Mouse (Mus musculus) embryonic stem cell, embryonic (primary cell): ENCODE measurements around the gene Lin54.
"Not testable (repeated sequence)": the region's sequence is repeated elsewhere in the genome, so short reads cannot be mapped to it uniquely, and the experiment has no call there.

Experiments
- CTCF ChIA-PET, 4 experiments: fragments of 300-600 bp in 2 of 4; fragments of 350-600 bp in 2 of 4; sonication (Branson Sonifier 250); formaldehyde crosslinking; loops; one replicate each; lab custom pipeline; 2022; ENCODE audit warnings: inconsistent platforms in 2 of 4; lab: Charles Lee
- POLR2A ChIA-PET, 4 experiments: fragments of 300-600 bp in 2 of 4; fragments of 350-600 bp in 2 of 4; sonication (Branson Sonifier 250); formaldehyde crosslinking; loops; one replicate each; lab custom pipeline; 2022; ENCODE audit warnings: antibody characterized with exemption in 4 of 4, inconsistent platforms in 1 of 4; lab: Charles Lee

The Lin54 gene

DNA sequence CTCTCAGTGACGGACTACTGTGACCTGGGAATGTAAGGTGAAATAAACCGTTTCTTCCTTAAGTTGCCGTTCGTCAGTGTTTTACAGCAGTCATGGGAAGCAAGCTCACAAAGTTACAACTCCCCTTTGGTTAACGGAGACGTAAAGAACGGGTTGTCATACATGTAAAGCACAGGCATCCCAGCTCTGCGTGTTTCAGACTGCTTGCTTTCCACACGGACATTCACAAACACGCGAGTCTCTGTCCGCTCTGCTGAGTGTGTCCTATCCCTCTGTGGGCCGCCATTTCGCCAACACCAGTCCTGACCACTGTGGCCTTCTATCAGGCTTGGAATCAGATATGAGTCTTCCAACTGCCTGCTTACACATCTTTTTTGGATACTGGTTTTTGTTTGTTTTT is 61.6 kb downstream of the Lin54 start:
- ChIA-PET POLR2A (interaction anchor here in 3 of 4 experiments (0.7 to 13.4 kb wide), 8 partner anchors 9 to 51 kb away, joined by 3 to 165 read pairs (median 4); no protein-coding TSS in a partner anchor), CTCF (interaction anchor here in 1 of 4 experiments (1.6 kb wide), 1 partner anchor 37 kb away, joined by 3 read pairs; no protein-coding TSS in a partner anchor)

- CTCF ChIA-PET, result interaction anchor here in 1 of 4 experiments (0.7 to 1.6 kb wide), 3 partner anchors 34 to 64 kb away, joined by 3 to 4 read pairs (median 3); no protein-coding TSS in a partner anchor
- POLR2A ChIA-PET, result interaction anchor here in 3 of 4 experiments (0.6 to 13.4 kb wide), 11 partner anchors 8 to 80 kb away, joined by 3 to 165 read pairs (median 3); partner anchors contain the start of gene Cops4 (in 1 of the 3)
These were observed 62.5 kb downstream of the Lin54 start for GRCm38 (mm10) chr5:100437917-100438316.

GRCm38 (mm10) chr5:100437086-100437485 is 63.4 kb downstream of the Lin54 start:
- ChIA-PET CTCF (interaction anchor here (0.6 to 1.6 kb wide), 11 partner anchors 9 to 44 kb away, joined by 3 to 5 read pairs (median 3); no protein-coding TSS in a partner anchor), POLR2A (interaction anchor here in 3 of 4 experiments (0.7 to 13.4 kb wide), 14 partner anchors 8 to 371 kb away, joined by 3 to 165 read pairs (median 4); partner anchors contain the start of gene Cops4 (in 1 of the 3))

DNA sequence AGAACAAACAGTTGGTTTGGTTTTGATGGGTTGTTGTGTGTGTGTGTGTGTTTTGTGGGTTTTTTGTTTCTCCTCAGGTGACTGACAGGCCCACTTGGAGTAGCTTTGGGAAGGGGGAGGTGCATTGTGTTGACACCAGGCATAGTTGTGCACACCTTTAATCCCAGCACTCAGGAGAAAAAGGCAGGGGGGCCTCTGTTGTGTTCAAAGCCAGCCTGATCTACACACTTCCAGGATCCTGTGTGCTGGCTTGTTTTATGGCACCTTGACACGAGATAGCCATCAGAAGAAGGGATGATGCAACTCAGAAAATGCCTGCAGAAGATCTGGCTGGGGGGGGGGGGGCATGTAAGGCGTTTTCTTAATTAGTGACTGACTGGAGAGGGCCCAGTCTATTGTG is 69.5 kb downstream of the Lin54 start:
- CTCF ChIA-PET, result interaction anchor here in 1 of 4 experiments (1.7 kb wide), 1 partner anchor 45 kb away, joined by 5 read pairs; no protein-coding TSS in a partner anchor
- POLR2A ChIA-PET, result interaction anchor here in 3 of 4 experiments (0.9 to 11.5 kb wide), 16 partner anchors 8 to 392 kb away, joined by 4 to 404 read pairs (median 27); partner anchors contain the start of genes Sec31a (in 2 of the 3) and Cops4 (in 1 of the 3)

GRCm38 (mm10) chr5:100430076-100430390 is 70.4 kb downstream of the Lin54 start:
- CTCF ChIA-PET, result interaction anchor here in 3 of 4 experiments (1.0 to 1.7 kb wide), 4 partner anchors 46 to 88 kb away, joined by 3 to 7 read pairs (median 4); partner anchors contain the start of gene Cops4 (in 1 of the 3)
- POLR2A ChIA-PET, result interaction anchor here (0.6 to 11.5 kb wide), 128 partner anchors 8 to 1182 kb away, joined by 3 to 404 read pairs (median 5); partner anchors contain the start of genes Cops4 (in 4 of the 4), Sec31a (in 3 of the 4), Helq (in 2 of the 4) and Mrps18c (in 2 of the 4)

GRCm38 (mm10) chr5:100429344-100430075 is 70.9 kb downstream of the Lin54 start:
- CTCF ChIA-PET, result interaction anchor here in 3 of 4 experiments (1.0 to 1.7 kb wide), 4 partner anchors 47 to 89 kb away, joined by 3 to 7 read pairs (median 4); partner anchors contain the start of gene Cops4 (in 1 of the 3)
- POLR2A ChIA-PET, result interaction anchor here (0.5 to 11.5 kb wide), 142 partner anchors 8 to 1181 kb away, joined by 3 to 404 read pairs (median 5); partner anchors contain the start of genes Cops4 (in 4 of the 4), Sec31a (in 3 of the 4), Coq2 (in 2 of the 4) and Enoph1 (in 2 of the 4)

GRCm38 (mm10) chr5:100428734-100429343 is 71.6 kb downstream of the Lin54 start:
- POLR2A ChIA-PET, result interaction anchor here (0.5 to 11.5 kb wide), 119 partner anchors 9 to 496 kb away, joined by 3 to 404 read pairs (median 5); partner anchors contain the start of genes Cops4 (in 4 of the 4), Sec31a (in 3 of the 4), Coq2 (in 2 of the 4) and Enoph1 (in 2 of the 4)
- CTCF ChIA-PET, result interaction anchor here in 2 of 4 experiments (1.0 to 1.7 kb wide), 2 partner anchors 47 to 90 kb away, joined by 3 read pairs; partner anchors contain the start of gene Cops4 (in 1 of the 2)

- POLR2A ChIA-PET, result interaction anchor here (0.5 to 11.5 kb wide), 68 partner anchors 8 to 484 kb away, joined by 3 to 404 read pairs (median 6); partner anchors contain the start of genes Cops4 (in 4 of the 4), Sec31a (in 3 of the 4), Coq2 (in 2 of the 4) and Enoph1 (in 2 of the 4)
- CTCF ChIA-PET, result interaction anchor here in 1 of 4 experiments (0.5 kb wide), 1 partner anchor 655 kb away, joined by 3 read pairs; no protein-coding TSS in a partner anchor
These were observed 72.3 kb downstream of the Lin54 start for GRCm38 (mm10) chr5:100428031-100428733.

GRCm38 (mm10) chr5:100427276-100427675 is 73.2 kb downstream of the Lin54 start:
- CTCF ChIA-PET, result interaction anchor here in 1 of 4 experiments (0.5 kb wide), 1 partner anchor 654 kb away, joined by 3 read pairs; no protein-coding TSS in a partner anchor
- POLR2A ChIA-PET, result interaction anchor here (1.2 to 11.5 kb wide), 17 partner anchors 7 to 311 kb away, joined by 3 to 404 read pairs (median 26); partner anchors contain the start of genes Sec31a (in 3 of the 4) and Cops4 (in 2 of the 4)

GRCm38 (mm10) chr5:100425823-100426222 is 74.6 kb downstream of the Lin54 start:
- CTCF ChIA-PET, result not testable (repeated sequence)
- POLR2A ChIA-PET, result interaction anchor here (0.9 to 11.5 kb wide), 15 partner anchors 7 to 340 kb away, joined by 3 to 404 read pairs (median 5); partner anchors contain the start of genes Sec31a (in 4 of the 4) and Cops4 (in 2 of the 4)

DNA sequence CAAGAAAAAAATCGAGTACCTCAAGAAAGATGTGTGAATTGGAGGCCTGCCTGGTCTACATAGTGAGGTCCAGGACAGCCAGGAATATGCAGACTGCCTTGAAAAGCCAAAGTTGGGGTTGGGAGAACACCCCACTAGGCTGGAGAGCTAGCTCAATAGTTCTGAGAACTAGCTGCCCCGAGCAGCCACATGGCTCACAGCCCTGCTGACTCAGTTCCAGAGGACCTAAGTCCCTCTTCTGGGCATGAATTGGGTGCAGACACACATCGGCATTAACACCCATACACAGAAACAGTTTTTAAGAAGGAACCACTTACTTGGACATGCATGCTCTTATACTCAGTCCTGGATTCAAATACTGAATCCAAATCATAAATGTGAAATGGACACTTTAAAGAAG is 76.2 kb downstream of the Lin54 start:
- ChIA-PET POLR2A (interaction anchor here in 3 of 4 experiments (0.8 to 11.5 kb wide), 16 partner anchors 8 to 94 kb away, joined by 3 to 404 read pairs (median 4); partner anchors contain the start of genes Cops4 (in 2 of the 3) and Sec31a (in 2 of the 3)), CTCF (no interaction called here)

DNA sequence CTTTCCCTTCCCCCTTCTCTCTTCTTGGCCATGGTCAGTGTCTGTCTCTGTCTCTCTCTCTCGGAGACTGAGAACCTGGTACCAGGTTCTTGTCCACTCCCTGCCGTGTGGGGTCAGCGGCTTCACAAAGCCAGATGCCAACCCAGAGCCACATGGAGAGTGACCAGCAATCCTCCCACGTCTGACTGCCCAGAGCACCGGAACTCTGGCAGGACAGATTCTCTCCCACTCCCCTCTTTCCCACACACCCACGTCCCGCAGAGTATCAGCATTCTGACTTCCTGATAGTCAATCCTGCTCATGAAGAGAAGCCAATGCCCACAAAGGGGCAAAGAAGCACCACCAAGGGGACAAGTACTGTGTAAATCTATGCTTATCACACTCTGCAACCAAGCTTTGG is 76.8 kb downstream of the Lin54 start:
- ChIA-PET POLR2A (interaction anchor here in 3 of 4 experiments (1.0 to 11.5 kb wide), 11 partner anchors 7 to 53 kb away, joined by 3 to 404 read pairs (median 6); partner anchors contain the start of gene Sec31a (in 2 of the 3)), CTCF (interaction anchor here in 2 of 4 experiments (0.6 to 1.3 kb wide), 2 partner anchors 49 to 53 kb away, joined by 3 to 4 read pairs; no protein-coding TSS in a partner anchor)

DNA sequence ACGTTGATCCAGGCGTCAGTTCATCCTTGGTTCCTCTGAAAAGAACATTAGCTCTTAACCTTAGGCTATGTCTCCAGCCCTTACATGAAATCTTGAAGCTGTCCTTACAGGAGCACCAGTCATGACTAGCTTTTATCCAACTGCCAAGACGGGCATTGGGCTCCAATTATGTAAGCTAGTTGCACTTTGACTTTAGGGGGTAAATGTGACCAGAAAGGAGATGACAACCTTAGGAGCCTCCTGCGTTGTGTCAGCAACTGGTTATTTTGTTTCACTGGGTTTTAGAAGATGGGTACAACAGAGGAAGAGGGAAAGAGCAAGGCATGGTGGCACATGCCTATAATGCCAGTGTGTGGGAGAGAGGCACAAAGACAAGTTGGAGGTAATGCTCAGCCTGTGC is 81.6 kb downstream of the Lin54 start:
- POLR2A ChIA-PET, result interaction anchor here in 3 of 4 experiments (0.9 to 12.7 kb wide), 24 partner anchors 8 to 379 kb away, joined by 3 to 404 read pairs (median 6); partner anchors contain the start of gene Cops4 (in 2 of the 3)
- CTCF ChIA-PET, result interaction anchor here in 1 of 4 experiments (1.0 kb wide), 1 partner anchor 18 kb away, joined by 3 read pairs; no protein-coding TSS in a partner anchor

GRCm38 (mm10) chr5:100418077-100418476 is 82.4 kb downstream of the Lin54 start:
- ChIA-PET POLR2A (interaction anchor here in 3 of 4 experiments (0.6 to 12.7 kb wide), 34 partner anchors 8 to 1393 kb away, joined by 3 to 404 read pairs (median 4); partner anchors contain the start of genes Cops4 (in 2 of the 3) and Lin54 (in 1 of the 3)), CTCF (interaction anchor here in 2 of 4 experiments (0.7 to 1.0 kb wide), 2 partner anchors 19 to 139 kb away, joined by 3 to 8 read pairs; no protein-coding TSS in a partner anchor)

- CTCF ChIA-PET, result interaction anchor here in 2 of 4 experiments (0.6 to 0.9 kb wide), 2 partner anchors 42 to 46 kb away, joined by 3 to 8 read pairs; no protein-coding TSS in a partner anchor
- POLR2A ChIA-PET, result interaction anchor here (0.6 to 12.7 kb wide), 29 partner anchors 8 to 458 kb away, joined by 3 to 404 read pairs (median 4); partner anchors contain the start of gene Cops4 (in 3 of the 4)
These were observed 84.5 kb downstream of the Lin54 start, which contains the start of gene Sec31a for GRCm38 (mm10) chr5:100415761-100416590. TSS of gene Sec31a (minus strand) at chr5:100416234.
